Mouse (Mus musculus): ENCODE data around the gene Gm2431. TPM values are rescaled to one million over a fixed set of nuclear protein-coding genes. Genes with fewer than 3 reads are reported as not detected.
"Not testable (repeated sequence)": the region's sequence is repeated elsewhere in the genome, so short reads cannot be mapped to it uniquely, and the experiment has no call there.

Gm2431 gene
- total RNA-seq, 1 experiment: not detected

DNA sequence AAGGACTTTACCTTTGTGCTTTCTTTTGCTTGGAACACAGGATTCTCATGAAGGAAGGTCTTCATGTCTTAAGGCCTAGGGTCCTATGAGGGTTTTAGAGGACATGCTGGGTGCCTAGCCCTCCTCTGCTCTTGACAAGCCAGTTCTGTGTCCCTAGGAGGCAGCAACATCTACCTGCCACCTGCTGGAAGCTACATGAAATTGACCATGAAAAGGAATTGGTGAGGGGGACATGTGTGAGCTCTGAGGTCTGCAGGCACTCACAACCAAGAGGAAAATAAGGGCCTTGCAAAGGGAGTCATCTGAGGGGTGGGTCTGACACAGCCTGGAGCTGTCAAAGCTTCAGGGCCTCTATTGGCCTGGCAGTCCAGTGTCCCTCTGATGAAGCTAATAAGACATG, 37.3 kb upstream of the Gm2431 start:
- no peaks in the 10 kb centered on the region for H3K9me3 ChIP-seq (ENCODE audit: control insufficient read depth, insufficient read depth, low read depth, low read length)
- TF ChIP-seq HCFC1 (IDR thresholded peaks at IDR 0.05; ENCODE audit: borderline replicate concordance, insufficient read depth, low read length) (no peak), MAFK (IDR thresholded peaks at IDR 0.05; ENCODE audit: insufficient read depth, low read depth, low read length) (no peak), ZNF384 (IDR thresholded peaks at IDR 0.05; ENCODE audit: low read depth, low read length) (no peak), ZC3H11A (IDR thresholded peaks at IDR 0.05; ENCODE audit: borderline replicate concordance, low read depth, low read length) (no peak), CHD2 (IDR thresholded peaks at IDR 0.05; ENCODE audit: low read depth, low read length) (no peak)
- in situ Hi-C loops (cut with MboI; ENCODE audit: low sequenced_read_pairs in 2 of 2, unreplicated experiment in 2 of 2): no loop called here
- no peaks in the 10 kb centered on the region for H3K4me1 ChIP-seq (ENCODE audit: control insufficient read depth in 2 of 2, insufficient read depth in 2 of 2, low read length in 2 of 2, poor library complexity in 1 of 2)
- H3K9ac ChIP-seq (ENCODE audit: insufficient read depth, low read depth, low read length, poor library complexity, severe bottlenecking): no peak overlapping the region
- H3K36me3 ChIP-seq (ENCODE audit: control insufficient read depth, insufficient read depth, low read length, poor library complexity, severe bottlenecking): no peaks in the 10 kb centered on the region
- no peak for DNase-seq (ENCODE audit: low read depth, low spot score)
- H3K4me3 ChIP-seq (ENCODE audit: insufficient read depth in 1 of 2, low read depth in 1 of 2, low read length in 2 of 2, poor library complexity in 1 of 2, severe bottlenecking in 1 of 2): no peak overlapping the region
- no peak overlapping the region for H3K27ac ChIP-seq (ENCODE audit: insufficient read depth, low read depth, low read length, poor library complexity, severe bottlenecking)

DNA sequence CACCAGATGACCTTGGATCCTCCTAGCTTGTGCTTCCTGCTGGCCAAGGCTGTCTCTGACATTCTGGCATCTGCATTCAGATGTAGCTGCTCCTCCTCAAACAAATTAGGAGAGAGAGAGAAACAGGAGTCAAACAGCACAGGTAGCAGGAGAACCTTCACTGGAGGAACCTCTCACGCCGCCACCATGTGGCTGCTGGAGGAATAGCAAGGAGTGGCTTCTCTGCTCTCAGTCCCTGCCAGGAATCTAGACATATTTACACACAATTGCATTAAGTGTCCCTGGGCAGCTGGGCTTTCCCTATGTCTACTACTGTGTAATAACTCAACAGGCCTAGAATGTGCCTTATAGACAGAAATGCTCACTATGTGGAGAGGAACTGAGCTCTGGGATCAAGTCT, 35.7 kb upstream of the Gm2431 start:
- peak; percentile 25 for DNase-seq (ENCODE audit: low read depth, low spot score)
- H3K4me1 ChIP-seq (ENCODE audit: control insufficient read depth in 2 of 2, insufficient read depth in 2 of 2, low read length in 2 of 2, poor library complexity in 1 of 2); H3K9ac ChIP-seq (ENCODE audit: insufficient read depth, low read depth, low read length, poor library complexity, severe bottlenecking); in situ Hi-C loops (cut with MboI; ENCODE audit: low sequenced_read_pairs in 2 of 2, unreplicated experiment in 2 of 2); H3K9me3 ChIP-seq (ENCODE audit: control insufficient read depth, insufficient read depth, low read depth, low read length); H3K27ac ChIP-seq (ENCODE audit: insufficient read depth, low read depth, low read length, poor library complexity, severe bottlenecking); H3K36me3 ChIP-seq (ENCODE audit: control insufficient read depth, insufficient read depth, low read length, poor library complexity, severe bottlenecking); H3K4me3 ChIP-seq (ENCODE audit: insufficient read depth in 1 of 2, low read depth in 1 of 2, low read length in 2 of 2, poor library complexity in 1 of 2, severe bottlenecking in 1 of 2): not testable (repeated sequence)

DNA sequence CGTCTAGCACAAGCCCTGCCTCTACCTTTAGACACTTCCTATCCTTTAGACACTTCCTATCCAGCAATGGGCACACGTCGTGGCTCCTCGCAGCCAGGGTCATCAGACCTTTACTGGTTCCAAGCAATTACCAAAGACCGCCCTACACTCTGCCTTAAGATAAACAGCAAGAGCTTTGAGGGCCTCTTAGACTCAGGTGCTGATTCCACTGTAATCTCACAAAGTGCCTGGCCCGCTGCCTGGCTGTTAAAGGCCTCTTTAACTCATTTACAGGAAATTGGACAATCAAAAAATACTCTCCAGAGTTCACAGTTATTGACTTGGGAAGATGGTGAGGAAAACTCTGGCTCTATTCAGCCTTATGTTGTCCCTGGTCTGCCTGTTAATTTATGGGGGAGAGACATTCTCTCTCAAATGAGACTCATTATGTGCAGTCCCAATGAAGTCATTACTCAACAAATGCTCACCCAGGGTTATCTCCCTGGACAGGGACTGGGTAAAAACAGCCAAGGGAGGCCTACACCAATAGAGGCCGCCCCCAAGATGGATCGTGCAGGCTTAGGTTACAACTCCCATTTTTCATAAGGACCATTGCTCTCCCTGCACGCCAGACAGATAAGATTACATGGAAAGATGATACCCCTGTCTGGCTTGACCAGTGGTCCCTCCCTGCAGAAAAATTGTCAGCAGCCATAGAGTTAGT, 27.9 kb upstream of the Gm2431 start:
- H3K9me3 ChIP-seq (ENCODE audit: control insufficient read depth, insufficient read depth, low read depth, low read length); in situ Hi-C loops (cut with MboI; ENCODE audit: low sequenced_read_pairs in 2 of 2, unreplicated experiment in 2 of 2); H3K4me3 ChIP-seq (ENCODE audit: insufficient read depth in 1 of 2, low read depth in 1 of 2, low read length in 2 of 2, poor library complexity in 1 of 2, severe bottlenecking in 1 of 2); DNase-seq (ENCODE audit: low read depth, low spot score); H3K36me3 ChIP-seq (ENCODE audit: control insufficient read depth, insufficient read depth, low read length, poor library complexity, severe bottlenecking); H3K4me1 ChIP-seq (ENCODE audit: control insufficient read depth in 2 of 2, insufficient read depth in 2 of 2, low read length in 2 of 2, poor library complexity in 1 of 2); H3K27ac ChIP-seq (ENCODE audit: insufficient read depth, low read depth, low read length, poor library complexity, severe bottlenecking); H3K9ac ChIP-seq (ENCODE audit: insufficient read depth, low read depth, low read length, poor library complexity, severe bottlenecking): not testable (repeated sequence)

DNA sequence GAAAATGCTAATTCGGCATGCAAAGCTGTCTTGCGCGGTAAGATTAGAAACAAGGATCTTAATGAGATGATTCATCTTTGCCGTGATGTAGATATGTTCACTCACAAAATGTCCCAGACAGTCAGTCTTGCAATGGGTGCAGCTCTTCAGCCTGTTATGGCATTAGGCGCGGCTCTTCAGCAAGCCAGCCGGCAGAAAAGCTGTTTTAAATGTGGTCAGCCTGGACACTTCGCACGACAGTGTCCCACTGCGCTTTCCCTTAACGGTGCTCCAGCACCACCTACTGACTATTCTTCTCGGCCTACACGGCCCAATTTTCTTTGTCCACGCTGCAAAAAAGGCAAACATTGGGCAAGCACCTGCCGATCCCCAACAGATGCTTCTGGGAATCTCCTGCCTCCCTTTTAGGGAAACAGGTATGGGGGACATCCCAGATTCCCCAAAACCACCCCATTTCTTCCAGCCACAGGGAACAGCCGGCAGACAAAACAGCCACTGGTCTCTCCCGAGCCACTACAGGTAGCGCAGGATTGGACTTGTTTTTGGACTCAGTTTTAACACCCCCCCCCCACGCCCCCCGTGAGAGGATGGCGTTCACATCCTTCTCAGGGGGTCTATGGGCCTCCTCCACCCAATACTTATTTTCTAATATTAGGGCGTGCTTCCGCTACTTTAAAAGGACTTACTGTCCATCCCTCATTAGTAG, 27.1 kb upstream of the Gm2431 start:
- no peak overlapping the region for H3K9ac ChIP-seq (ENCODE audit: insufficient read depth, low read depth, low read length, poor library complexity, severe bottlenecking)
- no peak overlapping the region for H3K4me3 ChIP-seq (ENCODE audit: insufficient read depth in 1 of 2, low read depth in 1 of 2, low read length in 2 of 2, poor library complexity in 1 of 2, severe bottlenecking in 1 of 2)
- DNase-seq (ENCODE audit: low read depth, low spot score): no peak
- H3K4me1 ChIP-seq (ENCODE audit: control insufficient read depth in 2 of 2, insufficient read depth in 2 of 2, low read length in 2 of 2, poor library complexity in 1 of 2): peaks cover 0 to 3% of the 10 kb centered on the region in 2 experiments; a peak in 1 of 4 replicates
- in situ Hi-C loops (cut with MboI; ENCODE audit: low sequenced_read_pairs in 2 of 2, unreplicated experiment in 2 of 2): no loop called here
- TF ChIP-seq HCFC1 (IDR thresholded peaks at IDR 0.05; ENCODE audit: borderline replicate concordance, insufficient read depth, low read length): no peak
- H3K27ac ChIP-seq (ENCODE audit: insufficient read depth, low read depth, low read length, poor library complexity, severe bottlenecking): no peak overlapping the region
- no peaks in the 10 kb centered on the region for H3K9me3 ChIP-seq (ENCODE audit: control insufficient read depth, insufficient read depth, low read depth, low read length)
- no peaks in the 10 kb centered on the region for H3K36me3 ChIP-seq (ENCODE audit: control insufficient read depth, insufficient read depth, low read length, poor library complexity, severe bottlenecking)

DNA sequence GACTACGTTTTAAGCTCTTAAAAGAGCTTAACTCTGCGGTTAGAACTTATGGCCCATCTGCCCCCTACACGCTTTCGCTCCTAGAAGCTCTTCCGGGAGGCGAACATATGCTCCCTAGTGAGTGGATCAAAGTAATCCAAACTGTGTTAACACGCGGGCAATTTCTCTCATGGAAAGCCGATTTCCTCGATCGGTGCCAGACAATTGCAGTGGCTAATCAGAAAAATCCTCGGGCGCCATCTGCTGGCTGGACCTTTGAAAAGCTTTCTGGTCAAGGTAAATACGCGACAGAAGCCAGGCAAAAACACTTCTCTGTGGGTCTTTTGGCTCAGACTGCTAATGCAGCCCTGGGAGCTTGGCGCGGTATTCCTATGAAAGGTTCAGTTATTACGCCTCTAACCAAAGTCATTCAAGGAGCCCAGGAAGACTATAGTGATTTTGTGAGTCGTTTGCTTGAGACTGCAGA, 26.5 kb upstream of the Gm2431 start:
- no peaks in the 10 kb centered on the region for H3K36me3 ChIP-seq (ENCODE audit: control insufficient read depth, insufficient read depth, low read length, poor library complexity, severe bottlenecking)
- in situ Hi-C loops (cut with MboI; ENCODE audit: low sequenced_read_pairs in 2 of 2, unreplicated experiment in 2 of 2): no loop called here
- H3K27ac ChIP-seq (ENCODE audit: insufficient read depth, low read depth, low read length, poor library complexity, severe bottlenecking): no peak overlapping the region
- H3K4me3 ChIP-seq (ENCODE audit: insufficient read depth in 1 of 2, low read depth in 1 of 2, low read length in 2 of 2, poor library complexity in 1 of 2, severe bottlenecking in 1 of 2): peak overlapping the region; percentile 63 to 69
- H3K9me3 ChIP-seq (ENCODE audit: control insufficient read depth, insufficient read depth, low read depth, low read length): no peaks in the 10 kb centered on the region
- H3K9ac ChIP-seq (ENCODE audit: insufficient read depth, low read depth, low read length, poor library complexity, severe bottlenecking): peak overlapping the region; percentile 70
- DNase-seq (ENCODE audit: low read depth, low spot score): peak; percentile 95
- H3K4me1 ChIP-seq (ENCODE audit: control insufficient read depth in 2 of 2, insufficient read depth in 2 of 2, low read length in 2 of 2, poor library complexity in 1 of 2): peaks cover 0 to 3% of the 10 kb centered on the region in 2 experiments; a peak in 1 of 4 replicates
- TF ChIP-seq ZNF384 (IDR thresholded peaks at IDR 0.05; ENCODE audit: low read depth, low read length) (no peak), HCFC1 (IDR thresholded peaks at IDR 0.05; ENCODE audit: borderline replicate concordance, insufficient read depth, low read length) (peak; percentile 61)

Measured in ES-E14 (cell line).